Mouse (Mus musculus): Measurements from ENCODE around the gene Erp44.

Erp44 gene

GRCm38 (mm10) chr4:48279498-48280134 lies at the start of gene Erp44, which contains the start of gene Invs:
Gene Erp44, minus strand, starts transcription at chr4:48279558.
Gene Invs, plus strand, starts transcription at chr4:48279760.
- DNase-seq, result peak; percentile 96

- DNase-seq, result no peak
Measured at GRCm38 (mm10) chr4:48328042-48328441, 48.7 kb upstream of the Erp44 start.

- no peak for DNase-seq
Measured at GRCm38 (mm10) chr4:48327192-48327591, 47.8 kb upstream of the Erp44 start.

GRCm38 (mm10) chr4:48322095-48322494 lies 42.7 kb upstream of the Erp44 start:
- no peak for DNase-seq

- peak; percentile 34 for DNase-seq
Measured at GRCm38 (mm10) chr4:48321276-48321675, 41.9 kb upstream of the Erp44 start.

- DNase-seq, result no peak
Measured at GRCm38 (mm10) chr4:48316036-48316435, 36.7 kb upstream of the Erp44 start.

- no peak for DNase-seq
Measured at GRCm38 (mm10) chr4:48314814-48315213, 35.5 kb upstream of the Erp44 start.

GRCm38 (mm10) chr4:48287086-48287757 lies 7.9 kb upstream of the Erp44 start:
- no peak for DNase-seq

GRCm38 (mm10) chr4:48281121-48281520 lies 1.8 kb upstream of the Erp44 start:
- no peak for DNase-seq

GRCm38 (mm10) chr4:48278757-48279497 lies 431 bp downstream of the Erp44 start:
- no peak for DNase-seq

GRCm38 (mm10) chr4:48277011-48277410 lies 2.3 kb downstream of the Erp44 start:
- DNase-seq, result peak; percentile 30

- no peak for DNase-seq
Measured at GRCm38 (mm10) chr4:48275736-48276135, 3.6 kb downstream of the Erp44 start.

- no peak for DNase-seq
Measured at GRCm38 (mm10) chr4:48273119-48273829, 6.1 kb downstream of the Erp44 start.

- DNase-seq, result no peak
Measured at GRCm38 (mm10) chr4:48271838-48272237, 7.5 kb downstream of the Erp44 start.

GRCm38 (mm10) chr4:48270532-48270931 lies 8.8 kb downstream of the Erp44 start:
- DNase-seq, result no peak

GRCm38 (mm10) chr4:48268127-48268526 lies 11.2 kb downstream of the Erp44 start:
- no peak for DNase-seq

- no peak for DNase-seq
Measured at GRCm38 (mm10) chr4:48267683-48268082, 11.7 kb downstream of the Erp44 start.

- DNase-seq, result no peak
Measured at GRCm38 (mm10) chr4:48258045-48258444, 21.3 kb downstream of the Erp44 start.

GRCm38 (mm10) chr4:48253266-48253665 lies 26.1 kb downstream of the Erp44 start:
- no peak for DNase-seq

GRCm38 (mm10) chr4:48244280-48244679 lies 35.1 kb downstream of the Erp44 start:
- no peak for DNase-seq

- DNase-seq, result no peak
Measured at GRCm38 (mm10) chr4:48243737-48244136, 35.6 kb downstream of the Erp44 start.

GRCm38 (mm10) chr4:48242482-48242881 lies 36.9 kb downstream of the Erp44 start:
- DNase-seq, result no peak

GRCm38 (mm10) chr4:48239046-48239445 lies 40.3 kb downstream of the Erp44 start:
- DNase-seq, result no peak

Measured in kidney, postnatal 14 days (tissue).